ENCODE assay signal across 8 mouse cellular contexts in the genomic region with DNA sequence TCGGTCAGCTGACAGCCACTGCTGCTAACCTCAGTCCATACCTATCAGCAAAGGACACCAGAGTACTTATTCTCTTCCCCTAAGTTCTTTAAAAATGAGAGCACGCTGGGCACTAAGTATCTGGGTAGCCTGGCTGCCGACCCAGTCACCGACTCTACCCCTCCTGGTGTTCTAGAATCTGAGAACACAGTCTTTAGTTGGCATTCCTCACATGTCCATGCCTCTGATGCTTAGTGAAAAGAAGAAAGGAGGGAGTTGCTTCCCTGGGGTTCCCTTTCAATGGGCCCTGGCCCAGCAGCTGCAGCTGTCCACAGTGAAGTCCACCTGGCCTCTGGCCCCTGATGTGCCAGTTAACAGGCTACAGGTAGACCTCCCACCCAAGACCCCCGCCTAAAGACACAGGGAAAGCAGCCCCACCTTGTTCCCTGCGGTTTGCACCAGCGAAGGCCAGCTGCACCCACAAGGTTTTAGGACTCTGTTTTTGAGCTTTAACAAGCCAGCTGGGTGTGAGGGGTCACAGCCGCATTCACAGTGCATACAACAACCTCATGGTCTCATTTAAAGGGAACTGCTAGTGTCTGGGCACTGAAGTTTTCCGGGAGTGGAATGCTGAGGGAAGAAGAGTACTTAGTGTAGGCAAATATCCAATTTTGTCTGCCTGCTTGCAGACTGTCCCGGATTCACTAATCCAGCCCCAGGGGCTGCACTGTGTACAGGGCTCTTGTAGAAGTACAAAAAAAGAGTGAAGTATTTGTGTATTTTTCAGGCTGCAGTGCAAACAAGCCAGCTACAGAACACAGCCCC. TPM values are rescaled to one million over a fixed set of nuclear protein-coding genes. Genes with fewer than 3 reads are reported as not detected.
DNase-seq lines count a peak whose midpoint lies in the region; ATAC-seq and TF ChIP-seq lines count a peak whose summit lies in the region.

No protein-coding gene starts in this region.

- DNase-seq in intestine, embryonic 14.5 days (ENCODE audit: low spot score), result peak; percentile 54
- peak; percentile 38 for DNase-seq in adipocyte (ENCODE audit: low spot score)
- no peak for DNase-seq in forebrain, postnatal 0 days
- DNase-seq in midbrain, embryonic 14.5 days, result peak; percentile 48
- no peak for DNase-seq in urinary bladder, adult 2 months (ENCODE audit: low spot score)
- no peak for DNase-seq in thymus, adult 2 months
- no peak for DNase-seq in kidney, adult 2 months

- H3K4me3 ChIP-seq in intestine, embryonic 14.5 days (ENCODE audit: low read depth, low read length), result no peak overlapping the region; the same call in 1 of the 2 replicates
- no peak overlapping the region for H3K4me3 ChIP-seq in intestine, postnatal 0 days (ENCODE audit: low read depth, low read length)
- no peak overlapping the region for H3K4me3 ChIP-seq in forebrain, postnatal 0 days (ENCODE audit: low read depth, low read length)
- H3K4me3 ChIP-seq in midbrain, embryonic 14.5 days (replicated peaks; ENCODE audit: low read depth, low read length), result no peak overlapping the region
- no peak overlapping the region for H3K4me3 ChIP-seq in thymus, adult 2 months (ENCODE audit: control insufficient read depth, insufficient read depth, low read length)
- no peak overlapping the region for H3K4me3 ChIP-seq in kidney, adult 2 months (ENCODE audit: insufficient read depth, low read depth, low read length)

- H3K4me1 ChIP-seq in intestine, embryonic 14.5 days (replicated peaks; ENCODE audit: control insufficient read depth, insufficient read depth, low read length), result peaks cover 37% of the 10 kb centered on the region
- H3K4me1 ChIP-seq in intestine, postnatal 0 days (replicated peaks; ENCODE audit: control insufficient read depth, insufficient read depth, low read length), result no peaks in the 10 kb centered on the region
- H3K4me1 ChIP-seq in forebrain, postnatal 0 days (ENCODE audit: insufficient read depth), result peaks cover 5% of the 10 kb centered on the region; the same call in 1 of the 2 replicates
- peaks cover 41% of the 10 kb centered on the region for H3K4me1 ChIP-seq in midbrain, embryonic 14.5 days (ENCODE audit: control insufficient read depth, insufficient read depth, low read length)
- peaks cover 6% of the 10 kb centered on the region for H3K4me1 ChIP-seq in thymus, adult 2 months (replicated peaks; ENCODE audit: control insufficient read depth, insufficient read depth, low read length)
- H3K4me1 ChIP-seq in kidney, adult 2 months (ENCODE audit: control insufficient read depth, insufficient read depth, low read length), result no peaks in the 10 kb centered on the region

- TF ChIP-seq CTCF in intestine, postnatal 0 days (IDR thresholded peaks at IDR 0.05; ENCODE audit: low read depth), result no peak
- TF ChIP-seq CTCF in forebrain, postnatal 0 days (IDR thresholded peaks at IDR 0.05; ENCODE audit: low read depth), result no peak
- no peak for TF ChIP-seq CTCF in thymus, adult 2 months (IDR thresholded peaks at IDR 0.05; ENCODE audit: borderline replicate concordance, control insufficient read depth, extremely low read depth, insufficient read depth, low read length, poor library complexity)
- TF ChIP-seq CTCF in kidney, adult 2 months (conservative IDR thresholded peaks at IDR 0.05; ENCODE audit: insufficient read depth, insufficient read length, low read depth, low read length), result no peak

- WGBS in intestine, embryonic 14.5 days, result 24% methylated on average over 10 of the region's 10 CpGs
- 23% methylated on average over 10 of the region's 10 CpGs for WGBS in intestine, postnatal 0 days
- WGBS in forebrain, postnatal 0 days, result 12% methylated on average over 10 of the region's 10 CpGs
- 4% methylated on average over 10 of the region's 10 CpGs for WGBS in midbrain, embryonic 14.5 days
- 79% methylated on average over 10 of the region's 10 CpGs for WGBS in thymus, adult 2 months
- 76% methylated on average over 10 of the region's 10 CpGs for WGBS in kidney, adult 2 months

- H3K27me3 ChIP-seq in intestine, embryonic 14.5 days (replicated peaks; ENCODE audit: control insufficient read depth, insufficient read depth, low read length), result peaks cover 16% of the 10 kb centered on the region
- H3K27me3 ChIP-seq in intestine, postnatal 0 days (replicated peaks; ENCODE audit: control insufficient read depth, insufficient read depth, low read length), result peaks cover 60% of the 10 kb centered on the region
- peaks cover 8% of the 10 kb centered on the region; the same call in 1 of the 2 replicates for H3K27me3 ChIP-seq in forebrain, postnatal 0 days (ENCODE audit: insufficient read depth, low read length)
- H3K27me3 ChIP-seq in midbrain, embryonic 14.5 days (ENCODE audit: control insufficient read depth, insufficient read depth, low read length), result peaks cover 6% of the 10 kb centered on the region; the same call in 1 of the 2 replicates
- H3K27me3 ChIP-seq in thymus, adult 2 months (ENCODE audit: control insufficient read depth, insufficient read depth, low read length), result peaks cover 13% of the 10 kb centered on the region; the same call in 1 of the 2 replicates
- peaks cover 4% of the 10 kb centered on the region; the same call in 1 of the 2 replicates for H3K27me3 ChIP-seq in kidney, adult 2 months (replicated peaks; ENCODE audit: control insufficient read depth, insufficient read depth, low read length)

- peak overlapping the region; percentile 83 for H3K4me2 ChIP-seq in intestine, embryonic 14.5 days (ENCODE audit: low read length)
- H3K4me2 ChIP-seq in intestine, postnatal 0 days (replicated peaks; ENCODE audit: low read depth), result no peak overlapping the region
- no peak overlapping the region for H3K4me2 ChIP-seq in forebrain, postnatal 0 days (ENCODE audit: low read depth)
- H3K4me2 ChIP-seq in midbrain, embryonic 14.5 days (ENCODE audit: low read length), result peak overlapping the region; percentile 96

- 0 out of 2 replicates have a peak overlapping the region, but pooled peaks have one; percentile 5 for H3K9ac ChIP-seq in intestine, embryonic 14.5 days (ENCODE audit: low read length)
- no peak overlapping the region for H3K9ac ChIP-seq in intestine, postnatal 0 days (ENCODE audit: low read depth, low read length)
- no peak overlapping the region for H3K9ac ChIP-seq in forebrain, postnatal 0 days
- no peak overlapping the region for H3K9ac ChIP-seq in midbrain, embryonic 14.5 days (replicated peaks; ENCODE audit: low read length)

- TF ChIP-seq POLR2A in thymus, adult 2 months (IDR thresholded peaks at IDR 0.05; ENCODE audit: control insufficient read depth, extremely low read depth, insufficient read depth, low read length, poor library complexity), result no peak
- no peak for TF ChIP-seq POLR2A in kidney, adult 2 months (IDR thresholded peaks at IDR 0.05; ENCODE audit: low read depth, low read length)

- H3K27ac ChIP-seq in intestine, embryonic 14.5 days (ENCODE audit: low read depth), result no peak overlapping the region
- H3K27ac ChIP-seq in intestine, postnatal 0 days (ENCODE audit: low read depth, low read length), result no peak overlapping the region
- H3K27ac ChIP-seq in forebrain, postnatal 0 days (ENCODE audit: low read depth, low read length), result peak overlapping the region; percentile 6; the same call in 1 of the 2 replicates
- H3K27ac ChIP-seq in midbrain, embryonic 14.5 days (replicated peaks; ENCODE audit: low read depth, low read length), result peak overlapping the region; percentile 64
- H3K27ac ChIP-seq in thymus, adult 2 months (ENCODE audit: control insufficient read depth, insufficient read depth, low read length), result no peak overlapping the region
- no peak overlapping the region for H3K27ac ChIP-seq in kidney, adult 2 months (ENCODE audit: insufficient read depth, low read depth, low read length)

- H3K9me3 ChIP-seq in intestine, embryonic 14.5 days (ENCODE audit: control insufficient read depth, low read length), result no peaks in the 10 kb centered on the region
- no peaks in the 10 kb centered on the region for H3K9me3 ChIP-seq in intestine, postnatal 0 days (ENCODE audit: control insufficient read depth)
- H3K9me3 ChIP-seq in forebrain, postnatal 0 days (ENCODE audit: low read length), result no peaks in the 10 kb centered on the region
- H3K9me3 ChIP-seq in midbrain, embryonic 14.5 days (ENCODE audit: control insufficient read depth, low read length), result no peaks in the 10 kb centered on the region

- ATAC-seq in intestine, embryonic 14.5 days (replicated peaks; ENCODE audit: low FRiP score, low TSS enrichment, low read depth), result no peak
- no peak for ATAC-seq in intestine, postnatal 0 days
- no peak for ATAC-seq in forebrain, postnatal 0 days
- ATAC-seq in midbrain, embryonic 14.5 days (ENCODE audit: low FRiP score, low TSS enrichment), result no peak

- H3K36me3 ChIP-seq in intestine, embryonic 14.5 days (ENCODE audit: control insufficient read depth, insufficient read depth, low read length), result no peaks in the 10 kb centered on the region
- no peaks in the 10 kb centered on the region for H3K36me3 ChIP-seq in intestine, postnatal 0 days (ENCODE audit: control insufficient read depth, insufficient read depth)
- no peaks in the 10 kb centered on the region for H3K36me3 ChIP-seq in forebrain, postnatal 0 days (ENCODE audit: insufficient read depth)
- no peaks in the 10 kb centered on the region for H3K36me3 ChIP-seq in midbrain, embryonic 14.5 days (ENCODE audit: control insufficient read depth, insufficient read depth, low read length)
- H3K36me3 ChIP-seq in thymus, adult 2 months (ENCODE audit: control insufficient read depth, insufficient read depth, low read length), result no peaks in the 10 kb centered on the region
- H3K36me3 ChIP-seq in kidney, adult 2 months (ENCODE audit: control insufficient read depth, insufficient read depth, low read length), result no peaks in the 10 kb centered on the region

RNA-seq across cellular contexts. Expression of gene Gli2, which starts 3.4 kb away (rescaled TPM):
- 11.4 and 11.6 TPM in 2 replicates for polyA plus RNA-seq in intestine, embryonic 14.5 days (2014; fragmentation: Nextera tagmentation; extraction: Ambion mirVana)
- 2.1 and 3.8 TPM in 2 replicates for polyA plus RNA-seq in intestine, postnatal 0 days (2015; fragmentation: Nextera tagmentation; extraction: Ambion mirVana)
- total RNA-seq in forebrain, postnatal 0 days (2014; rRNA removed), result 0.92 and 4.4 TPM in 2 replicates
- polyA plus RNA-seq in forebrain, postnatal 0 days (2015; fragmentation: Nextera tagmentation; extraction: Ambion mirVana), result 0.63 and 1.3 TPM in 2 replicates
- 1.6 and 2.8 TPM in 2 replicates for polyA plus RNA-seq in midbrain, embryonic 14.5 days (2014; fragmentation: Nextera tagmentation; extraction: Ambion mirVana)
- 4.6 and 10.9 TPM in 2 replicates for polyA plus RNA-seq in urinary bladder, adult 2 months (2012; rRNA removed)
- polyA plus RNA-seq in thymus, adult 2 months (2012; rRNA removed), result 1.6 and 2.4 TPM in 2 replicates
- polyA plus RNA-seq in kidney, adult 2 months (2012; rRNA removed), result 0.44 and 0.52 TPM in 2 replicates

Comparison
In these comparisons a context has a peak if more than half of its experiments do, and no peak if none do; other contexts are left out.
1. H3K4me2 ChIP-seq: peak in intestine, embryonic 14.5 days (single experiment) and midbrain, embryonic 14.5 days (single experiment); none in intestine, postnatal 0 days (single experiment) and forebrain, postnatal 0 days (single experiment).
2. DNase-seq: peak in intestine, embryonic 14.5 days (single experiment), adipocyte (single experiment) and midbrain, embryonic 14.5 days (single experiment); none in forebrain, postnatal 0 days (single experiment), urinary bladder, adult 2 months (single experiment), thymus, adult 2 months (single experiment) and kidney, adult 2 months (single experiment).
3. H3K27ac ChIP-seq: peak in forebrain, postnatal 0 days (single experiment) and midbrain, embryonic 14.5 days (single experiment); none in intestine, embryonic 14.5 days (single experiment), intestine, postnatal 0 days (single experiment), thymus, adult 2 months (single experiment) and kidney, adult 2 months (single experiment).